Mouse (Mus musculus): Measurements from ENCODE around the gene Icos. TPM values are rescaled to one million over a fixed set of nuclear protein-coding genes. Genes with fewer than 3 reads are reported as not detected.
A peak's percentile ranks its signal among the peaks of the same experiment; 100 is the strongest.

Gene Icos
- polyA plus RNA-seq, 2 experiments from 2014 or later: 309 to 337 TPM

GRCm38 (mm10) chr1:60962095-60962494, 15.6 kb upstream of the Icos start:
- no peak for ATAC-seq

- ATAC-seq: no peak
These were observed 10.2 kb upstream of the Icos start for GRCm38 (mm10) chr1:60967521-60967920.

- ATAC-seq: peak; percentile 32
These were observed 6.9 kb upstream of the Icos start for GRCm38 (mm10) chr1:60970846-60971245.

- ATAC-seq: peak; percentile 10
These were observed 3.5 kb upstream of the Icos start for GRCm38 (mm10) chr1:60974221-60974620.

- ATAC-seq: no peak
These were observed 2.0 kb upstream of the Icos start for GRCm38 (mm10) chr1:60975646-60976294.

GRCm38 (mm10) chr1:60979126-60979842, 1.6 kb downstream of the Icos start:
- ATAC-seq: no peak

GRCm38 (mm10) chr1:60979843-60980235, 2.1 kb downstream of the Icos start:
- no peak for ATAC-seq

- peak; percentile 50 for ATAC-seq
These were observed 7.3 kb downstream of the Icos start for GRCm38 (mm10) chr1:60985075-60985474.

- peak; percentile 57 for ATAC-seq
These were observed 8.4 kb downstream of the Icos start for GRCm38 (mm10) chr1:60986141-60986540.

GRCm38 (mm10) chr1:60989086-60989485, 11.4 kb downstream of the Icos start:
- no peak for ATAC-seq

GRCm38 (mm10) chr1:60990305-60990704, 12.6 kb downstream of the Icos start:
- peak; percentile 58 for ATAC-seq

GRCm38 (mm10) chr1:60998008-60998557, 20.4 kb downstream of the Icos start:
- no peak for ATAC-seq

GRCm38 (mm10) chr1:60998689-60999088, 21.0 kb downstream of the Icos start:
- ATAC-seq: no peak

- ATAC-seq: no peak
These were observed 24.1 kb downstream of the Icos start for GRCm38 (mm10) chr1:61001786-61002354.

- no peak for ATAC-seq
These were observed 28.5 kb downstream of the Icos start for GRCm38 (mm10) chr1:61006229-61006628.

GRCm38 (mm10) chr1:61007516-61007915, 29.8 kb downstream of the Icos start:
- ATAC-seq: no peak

- peak; percentile 75 for ATAC-seq
These were observed 38.9 kb downstream of the Icos start for GRCm38 (mm10) chr1:61016578-61017118.

GRCm38 (mm10) chr1:61026712-61027111, 49.0 kb downstream of the Icos start:
- peak; percentile 60 for ATAC-seq

GRCm38 (mm10) chr1:61027519-61027918, 49.8 kb downstream of the Icos start:
- ATAC-seq: peak; percentile 44

GRCm38 (mm10) chr1:61029919-61030318, 52.2 kb downstream of the Icos start:
- peak; percentile 16 for ATAC-seq

- ATAC-seq: peak; percentile 29
These were observed 52.8 kb downstream of the Icos start for GRCm38 (mm10) chr1:61030532-61030931.

GRCm38 (mm10) chr1:61035270-61035669, 57.5 kb downstream of the Icos start:
- ATAC-seq: peak; percentile 60

- ATAC-seq: no peak
These were observed 60.5 kb downstream of the Icos start for GRCm38 (mm10) chr1:61038223-61038622.

All from CD4-positive, CD25-positive, alpha-beta regulatory T cell, adult 4 months (primary cell).